Mouse (Mus musculus): ENCODE results near the gene Midn. TPM values are rescaled to one million over a fixed set of nuclear protein-coding genes. Genes with fewer than 3 reads are reported as not detected.
A peak's percentile ranks its signal among the peaks of the same experiment; 100 is the strongest.

The Midn gene
- polyA plus RNA-seq, 1 experiment from 2014 or later, result 8.8 TPM

DNA sequence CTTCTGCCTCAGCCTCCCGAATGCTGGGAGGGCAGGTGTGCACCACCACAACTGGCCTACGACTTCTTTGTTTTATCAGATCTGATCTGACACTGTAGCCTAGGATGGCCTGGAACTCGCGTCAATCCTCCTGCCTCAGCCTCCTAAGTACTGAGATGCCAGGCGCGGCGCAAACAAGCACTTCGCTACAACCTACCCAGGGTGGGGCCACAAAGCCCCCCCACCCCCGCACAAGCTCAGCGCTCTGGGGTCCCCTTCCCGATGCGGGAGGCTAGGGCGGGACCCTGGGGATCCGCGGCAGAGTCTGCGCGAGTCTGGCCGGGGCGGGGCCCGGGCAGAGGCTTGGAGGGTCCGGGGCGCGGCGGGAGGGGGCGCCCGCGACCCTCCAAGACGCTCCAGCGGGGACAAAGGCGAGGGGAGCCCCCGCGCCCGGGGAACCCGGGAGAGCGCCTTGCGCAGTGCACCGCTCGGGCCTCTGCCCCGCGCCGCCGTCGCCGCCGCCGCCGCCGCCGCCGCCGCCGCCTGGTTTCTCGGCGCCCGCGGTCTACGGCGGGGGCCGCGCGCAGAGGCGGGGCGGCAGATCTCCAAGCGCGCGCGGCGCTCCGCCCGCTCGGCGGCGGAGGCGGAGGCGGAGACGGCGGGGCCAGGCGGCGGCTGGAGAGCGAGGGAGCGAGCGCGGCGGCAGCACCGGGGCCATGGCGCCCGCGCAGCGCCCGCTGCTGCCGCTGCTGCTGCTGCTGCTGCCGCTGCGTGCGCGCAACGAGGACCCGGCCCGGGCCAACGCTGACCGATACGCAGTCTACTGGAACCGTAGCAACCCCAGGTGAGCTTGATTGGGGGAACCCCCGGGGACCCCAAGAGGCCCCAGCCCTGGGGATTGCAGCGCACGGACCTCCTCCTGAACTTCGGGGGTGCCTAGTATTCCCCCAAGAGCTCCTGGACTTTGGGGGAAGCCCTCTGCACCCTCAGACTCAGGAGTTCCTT, 31.3 kb downstream of the Midn start, which contains the start of gene Efna2:
Efna2 (plus strand) TSS at position 415 of the 984 bp plus-strand sequence.
- WGBS, result 2% methylated on average over 102 of the region's 106 CpGs
- peak within 1 kb of the TSS; percentile 79 for H3K4me2 ChIP-seq (ENCODE audit: low read depth, low read length)
- peaks cover 9% of the 10 kb centered on the region for H3K4me1 ChIP-seq (ENCODE audit: control insufficient read depth, insufficient read depth, low read length)
- H3K9me3 ChIP-seq (ENCODE audit: control insufficient read depth, low read length), result no peaks in the 10 kb centered on the region
- H3K27ac ChIP-seq (ENCODE audit: low read length), result peak within 1 kb of the TSS; percentile 14; the same call in 1 of the 2 replicates
- peak; percentile 60 for ATAC-seq
- H3K4me3 ChIP-seq (ENCODE audit: low read length), result peak within 1 kb of the TSS; percentile 73
- no peaks in the 10 kb centered on the region for H3K27me3 ChIP-seq (replicated peaks; ENCODE audit: control insufficient read depth, insufficient read depth, low read length)
- peak within 1 kb of the TSS; percentile 80 for H3K9ac ChIP-seq (ENCODE audit: low read depth, low read length)
- H3K36me3 ChIP-seq (ENCODE audit: control insufficient read depth, insufficient read depth, low read length), result no peaks in the 10 kb centered on the region

DNA sequence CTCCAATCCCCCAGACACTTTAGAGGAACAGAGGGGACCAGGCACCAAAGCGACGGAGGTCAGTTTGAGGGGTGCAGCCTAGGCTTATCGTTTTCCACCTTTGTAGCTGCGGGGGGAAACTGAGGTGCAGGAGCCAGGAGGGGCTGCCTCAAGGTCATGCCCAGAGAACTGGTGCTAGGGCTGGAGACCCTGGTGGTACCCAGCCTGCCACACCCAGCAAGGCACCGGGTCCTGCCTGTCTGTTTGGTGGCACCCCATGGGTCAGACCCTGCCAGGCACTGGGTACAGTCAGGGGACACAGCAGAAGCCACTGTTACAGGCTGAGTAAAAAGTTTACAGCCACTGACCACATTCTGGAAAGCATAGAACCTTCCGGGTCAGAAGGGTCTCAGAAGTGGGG, 32.2 kb downstream of the Midn start:
- Histone ChIP-seq H3K9me3 (ENCODE audit: control insufficient read depth, low read length) (no peaks in the 10 kb centered on the region), H3K4me2 (ENCODE audit: low read depth, low read length) (peak overlapping the region; percentile 79), H3K27ac (ENCODE audit: low read length) (no peak overlapping the region), H3K4me1 (ENCODE audit: control insufficient read depth, insufficient read depth, low read length) (peaks cover 9% of the 10 kb centered on the region), H3K4me3 (ENCODE audit: low read length) (peak overlapping the region; percentile 73), H3K27me3 (replicated peaks; ENCODE audit: control insufficient read depth, insufficient read depth, low read length) (no peaks in the 10 kb centered on the region), H3K36me3 (ENCODE audit: control insufficient read depth, insufficient read depth, low read length) (no peaks in the 10 kb centered on the region), H3K9ac (ENCODE audit: low read depth, low read length) (peak overlapping the region; percentile 80)
- no peak for ATAC-seq
- 46% methylated on average over 6 of the region's 6 CpGs for WGBS

GRCm38 (mm10) chr10:80180823-80181222, 32.8 kb downstream of the Midn start:
- H3K36me3 ChIP-seq (ENCODE audit: control insufficient read depth, insufficient read depth, low read length), result no peaks in the 10 kb centered on the region
- 61% methylated on average over 5 of the region's 5 CpGs for WGBS
- peaks cover 9% of the 10 kb centered on the region for H3K4me1 ChIP-seq (ENCODE audit: control insufficient read depth, insufficient read depth, low read length)
- peak overlapping the region; percentile 79 for H3K4me2 ChIP-seq (ENCODE audit: low read depth, low read length)
- no peaks in the 10 kb centered on the region for H3K9me3 ChIP-seq (ENCODE audit: control insufficient read depth, low read length)
- no peak overlapping the region for H3K4me3 ChIP-seq (ENCODE audit: low read length)
- no peak overlapping the region for H3K27ac ChIP-seq (ENCODE audit: low read length)
- no peaks in the 10 kb centered on the region for H3K27me3 ChIP-seq (replicated peaks; ENCODE audit: control insufficient read depth, insufficient read depth, low read length)
- peak overlapping the region; percentile 80; the same call in 1 of the 2 replicates for H3K9ac ChIP-seq (ENCODE audit: low read depth, low read length)
- no peak for ATAC-seq

- peaks cover 9% of the 10 kb centered on the region for H3K4me1 ChIP-seq (ENCODE audit: control insufficient read depth, insufficient read depth, low read length)
- no peak overlapping the region for H3K27ac ChIP-seq (ENCODE audit: low read length)
- H3K27me3 ChIP-seq (replicated peaks; ENCODE audit: control insufficient read depth, insufficient read depth, low read length), result no peaks in the 10 kb centered on the region
- H3K36me3 ChIP-seq (ENCODE audit: control insufficient read depth, insufficient read depth, low read length), result no peaks in the 10 kb centered on the region
- 91% methylated on average over 7 of the region's 7 CpGs for WGBS
- ATAC-seq, result no peak
- no peak overlapping the region for H3K4me2 ChIP-seq (ENCODE audit: low read depth, low read length)
- H3K4me3 ChIP-seq (ENCODE audit: low read length), result no peak overlapping the region
- H3K9me3 ChIP-seq (ENCODE audit: control insufficient read depth, low read length), result no peaks in the 10 kb centered on the region
- H3K9ac ChIP-seq (ENCODE audit: low read depth, low read length), result no peak overlapping the region
Measured at GRCm38 (mm10) chr10:80182547-80182946, 34.5 kb downstream of the Midn start.

GRCm38 (mm10) chr10:80186649-80187048, 38.6 kb downstream of the Midn start:
- Histone ChIP-seq H3K27ac (ENCODE audit: low read length) (no peak overlapping the region), H3K4me1 (ENCODE audit: control insufficient read depth, insufficient read depth, low read length) (peaks cover 12% of the 10 kb centered on the region), H3K36me3 (ENCODE audit: control insufficient read depth, insufficient read depth, low read length) (no peaks in the 10 kb centered on the region), H3K4me2 (ENCODE audit: low read depth, low read length) (no peak overlapping the region), H3K9me3 (ENCODE audit: control insufficient read depth, low read length) (no peaks in the 10 kb centered on the region), H3K4me3 (ENCODE audit: low read length) (no peak overlapping the region), H3K9ac (ENCODE audit: low read depth, low read length) (no peak overlapping the region), H3K27me3 (replicated peaks; ENCODE audit: control insufficient read depth, insufficient read depth, low read length) (peaks cover 19% of the 10 kb centered on the region)
- ATAC-seq, result no peak
- 58% methylated on average over 27 of the region's 27 CpGs for WGBS

GRCm38 (mm10) chr10:80187739-80188138, 39.7 kb downstream of the Midn start:
- no peak for ATAC-seq
- no peak overlapping the region for H3K4me2 ChIP-seq (ENCODE audit: low read depth, low read length)
- H3K4me3 ChIP-seq (ENCODE audit: low read length), result no peak overlapping the region
- no peak overlapping the region for H3K27ac ChIP-seq (ENCODE audit: low read length)
- 89% methylated on average over 10 of the region's 10 CpGs for WGBS
- peaks cover 28% of the 10 kb centered on the region for H3K27me3 ChIP-seq (replicated peaks; ENCODE audit: control insufficient read depth, insufficient read depth, low read length)
- H3K36me3 ChIP-seq (ENCODE audit: control insufficient read depth, insufficient read depth, low read length), result no peaks in the 10 kb centered on the region
- peaks cover 12% of the 10 kb centered on the region for H3K4me1 ChIP-seq (ENCODE audit: control insufficient read depth, insufficient read depth, low read length)
- no peak overlapping the region for H3K9ac ChIP-seq (ENCODE audit: low read depth, low read length)
- no peaks in the 10 kb centered on the region for H3K9me3 ChIP-seq (ENCODE audit: control insufficient read depth, low read length)

DNA sequence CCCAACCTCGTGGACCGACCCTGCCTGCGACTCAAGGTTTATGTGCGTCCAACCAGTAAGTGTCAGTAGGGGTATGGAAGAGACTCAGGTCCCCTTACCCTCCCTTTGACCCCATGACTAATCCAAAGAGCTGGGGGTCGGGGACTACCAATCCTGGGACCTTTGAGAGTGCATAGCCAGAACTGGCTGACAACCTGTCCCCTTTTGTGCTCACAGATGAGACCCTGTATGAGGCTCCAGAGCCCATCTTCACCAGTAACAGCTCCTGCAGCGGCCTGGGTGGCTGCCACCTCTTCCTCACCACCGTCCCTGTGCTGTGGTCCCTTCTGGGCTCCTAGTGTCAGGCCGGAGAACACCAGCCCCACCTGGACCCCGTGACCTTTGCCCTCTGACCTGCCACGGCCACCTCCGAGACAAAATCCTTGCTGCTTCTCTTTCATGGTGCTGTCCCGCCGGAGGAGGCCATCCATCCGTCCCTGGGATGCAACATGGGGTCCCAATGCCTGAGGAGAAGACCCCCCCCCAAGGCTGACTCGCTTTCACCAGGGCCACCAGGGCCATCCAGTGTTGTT, 40.5 kb downstream of the Midn start:
- no peaks in the 10 kb centered on the region for H3K36me3 ChIP-seq (ENCODE audit: control insufficient read depth, insufficient read depth, low read length)
- no peaks in the 10 kb centered on the region for H3K9me3 ChIP-seq (ENCODE audit: control insufficient read depth, low read length)
- no peak overlapping the region for H3K9ac ChIP-seq (ENCODE audit: low read depth, low read length)
- H3K27me3 ChIP-seq (replicated peaks; ENCODE audit: control insufficient read depth, insufficient read depth, low read length), result peaks cover 29% of the 10 kb centered on the region
- H3K27ac ChIP-seq (ENCODE audit: low read length), result no peak overlapping the region
- no peak overlapping the region for H3K4me2 ChIP-seq (ENCODE audit: low read depth, low read length)
- 86% methylated on average over 15 of the region's 15 CpGs for WGBS
- ATAC-seq, result no peak
- no peak overlapping the region for H3K4me3 ChIP-seq (ENCODE audit: low read length)
- peaks cover 12% of the 10 kb centered on the region for H3K4me1 ChIP-seq (ENCODE audit: control insufficient read depth, insufficient read depth, low read length)

- peak overlapping the region; percentile 76 for H3K4me2 ChIP-seq (ENCODE audit: low read depth, low read length)
- H3K4me1 ChIP-seq (ENCODE audit: control insufficient read depth, insufficient read depth, low read length), result peaks cover 12% of the 10 kb centered on the region
- H3K27ac ChIP-seq (ENCODE audit: low read length), result no peak overlapping the region
- H3K9me3 ChIP-seq (ENCODE audit: control insufficient read depth, low read length), result no peaks in the 10 kb centered on the region
- 19% methylated on average over 21 of the region's 21 CpGs for WGBS
- H3K9ac ChIP-seq (ENCODE audit: low read depth, low read length), result peak overlapping the region; percentile 57
- peaks cover 29% of the 10 kb centered on the region for H3K27me3 ChIP-seq (replicated peaks; ENCODE audit: control insufficient read depth, insufficient read depth, low read length)
- H3K36me3 ChIP-seq (ENCODE audit: control insufficient read depth, insufficient read depth, low read length), result no peaks in the 10 kb centered on the region
- ATAC-seq, result no peak
- H3K4me3 ChIP-seq (ENCODE audit: low read length), result peak overlapping the region; percentile 47
Measured at GRCm38 (mm10) chr10:80189999-80190398, 41.9 kb downstream of the Midn start.

GRCm38 (mm10) chr10:80190491-80191051, 42.5 kb downstream of the Midn start:
- peaks cover 29% of the 10 kb centered on the region for H3K27me3 ChIP-seq (replicated peaks; ENCODE audit: control insufficient read depth, insufficient read depth, low read length)
- no peak overlapping the region for H3K27ac ChIP-seq (ENCODE audit: low read length)
- peak overlapping the region; percentile 57 for H3K9ac ChIP-seq (ENCODE audit: low read depth, low read length)
- peak; percentile 48; the same call in 1 of the 2 replicates for ATAC-seq
- H3K4me1 ChIP-seq (ENCODE audit: control insufficient read depth, insufficient read depth, low read length), result peaks cover 12% of the 10 kb centered on the region
- H3K4me2 ChIP-seq (ENCODE audit: low read depth, low read length), result peak overlapping the region; percentile 76
- H3K4me3 ChIP-seq (ENCODE audit: low read length), result peak overlapping the region; percentile 47
- H3K36me3 ChIP-seq (ENCODE audit: control insufficient read depth, insufficient read depth, low read length), result no peaks in the 10 kb centered on the region
- H3K9me3 ChIP-seq (ENCODE audit: control insufficient read depth, low read length), result no peaks in the 10 kb centered on the region
- under 1% methylated on average over 48 of the region's 48 CpGs for WGBS

Measured in intestine, embryonic 16.5 days (tissue).